Mouse (Mus musculus): ENCODE measurements around the gene Sh3rf1.

- TF ChIP-seq POLR2A (IDR thresholded peaks at IDR 0.05; ENCODE audit: borderline replicate concordance, extremely low read depth, low read depth, low read length) = no peak
- TF ChIP-seq CTCF (IDR thresholded peaks at IDR 0.05; ENCODE audit: insufficient read depth, low read length) = no peak
Observed at GRCm38 (mm10) chr8:61175876-61176275, 47.8 kb upstream of the Sh3rf1 start.

Measured in lung, adult 2 months (tissue).